Mouse (Mus musculus) liver, adult 2 months (tissue): Measurements from ENCODE around the gene 1700028J19Rik. TPM values are rescaled to one million over a fixed set of nuclear protein-coding genes. Genes with fewer than 3 reads are reported as not detected.
A peak's percentile ranks its signal among the peaks of the same experiment; 100 is the strongest.

Experiments
- DNase-seq: peaks from one replicate; pipeline ENCODE4 v3.0.0-alpha.2; 2011; ENCODE audit warnings: low read depth, low spot score; ENCODE audit errors: extremely low read depth
- H3K27ac ChIP-seq: fragments of 200-500 bp; replicated peaks from 2 replicates; pipeline ENCODE4 v1.5.1; 2012; ENCODE audit warnings: low read depth, mild to moderate bottlenecking, control low read depth, inconsistent platforms, low read length; ENCODE audit not compliant: insufficient read depth
- H3K27me3 ChIP-seq: fragments of 200-500 bp; 2 replicates; pipeline ENCODE4 v1.6.1; 2012; ENCODE audit warnings: mild to moderate bottlenecking, moderate library complexity, low read length, inconsistent platforms; ENCODE audit not compliant: control insufficient read depth, insufficient read depth
- H3K36me3 ChIP-seq: fragments of 200-500 bp; 2 replicates; pipeline ENCODE4 v1.6.1; 2012; ENCODE audit warnings: low read length, inconsistent platforms; ENCODE audit not compliant: control insufficient read depth, insufficient read depth
- H3K4me1 ChIP-seq: fragments of 200-500 bp; 2 replicates; pipeline ENCODE4 v1.6.1; 2011; ENCODE audit warnings: low read length; ENCODE audit not compliant: control insufficient read depth, insufficient read depth
- H3K4me3 ChIP-seq: fragments of 200-500 bp; 2 replicates; pipeline ENCODE4 v1.5.1; 2011; ENCODE audit warnings: low read depth, mild to moderate bottlenecking, control low read depth, low read length, moderate library complexity; ENCODE audit not compliant: insufficient read depth
- H3K79me2 ChIP-seq: fragments of 200-500 bp; 2 replicates; pipeline ENCODE4 v1.6.1; 2012; ENCODE audit warnings: inconsistent platforms, mild to moderate bottlenecking, low read length, moderate library complexity; ENCODE audit not compliant: control insufficient read depth, insufficient read depth
- H3K9ac ChIP-seq: fragments of 200-500 bp; 2 replicates; pipeline ENCODE4 v1.6.1; 2012; ENCODE audit warnings: low read depth, mild to moderate bottlenecking, control low read depth, inconsistent platforms, low read length
- CTCF ChIP-seq: fragments of 200-500 bp; IDR thresholded peaks from 2 replicates; pipeline ENCODE4 v1.5.1; 2011; ENCODE audit warnings: low read depth, low read length, control low read depth
- POLR2A ChIP-seq: fragments of 200-500 bp; IDR thresholded peaks from 2 replicates; pipeline ENCODE4 v1.6.1; 2011; ENCODE audit warnings: low read length, control low read depth; ENCODE audit not compliant: insufficient read depth; ENCODE audit errors: extremely low read depth
- WGBS: fragments of 180-500 bp; shearing (Covaris S2); methylation state at CpG from one replicate; pipeline ENCODE4 v1.1.7; 2018; 5-methylcytosine and 5-hydroxymethylcytosine counted together
- polyA plus RNA-seq: library from polyadenylated mRNA; depleted of rRNA; stranded (reverse); fragments of >200 nt; gene quantifications from 2 replicates; pipeline ENCODE4 v1.2.3, GENCODE M21; 2012
- total RNA-seq: library from RNA; depleted of rRNA; stranded (reverse); fragments of >200 nt; gene quantifications from 2 replicates; pipeline ENCODE4 v1.2.3, GENCODE M21; 2014

Gene 1700028J19Rik
- total and polyA plus RNA-seq, 2 experiments: 0.18 to 1.4 TPM

DNA sequence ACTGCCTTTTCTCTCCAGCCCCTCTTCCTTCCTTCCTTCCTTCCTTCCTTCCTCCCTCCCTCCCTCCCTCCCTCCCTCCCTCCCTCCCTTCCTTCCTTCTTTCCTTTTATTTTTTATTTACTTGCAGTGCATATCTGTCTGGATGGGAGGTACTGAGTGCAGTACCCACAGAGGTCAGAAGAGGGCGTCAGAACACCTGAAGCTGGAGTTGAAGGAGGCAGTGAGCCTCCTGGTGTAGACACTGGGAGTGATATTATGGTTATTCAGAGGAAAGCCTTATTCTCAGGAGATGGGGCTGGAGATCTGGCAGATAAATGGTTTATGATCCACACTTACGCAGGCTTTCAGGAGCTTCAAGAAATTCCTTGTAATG lies 30.7 kb upstream of the 1700028J19Rik start:
- Histone ChIP-seq H3K27me3 (no peaks in the 10 kb centered on the region), H3K79me2 (no peaks in the 10 kb centered on the region), H3K36me3 (no peaks in the 10 kb centered on the region), H3K4me3 (no peak overlapping the region), H3K9ac (no peak overlapping the region), H3K4me1 (no peaks in the 10 kb centered on the region), H3K27ac (no peak overlapping the region)
- DNase-seq: peak; percentile 32
- no peak for TF ChIP-seq POLR2A
- peak; percentile 53; the same call in 1 of the 2 replicates for TF ChIP-seq CTCF
- 48% methylated on average over 2 of the region's 2 CpGs for WGBS

- H3K79me2 ChIP-seq: no peaks in the 10 kb centered on the region
- 80% methylated on average over 10 of the region's 10 CpGs for WGBS
- H3K27me3 ChIP-seq: no peaks in the 10 kb centered on the region
- H3K9ac ChIP-seq: no peak overlapping the region
- H3K4me1 ChIP-seq: no peaks in the 10 kb centered on the region
- no peaks in the 10 kb centered on the region for H3K36me3 ChIP-seq
- H3K27ac ChIP-seq: no peak overlapping the region
- TF ChIP-seq CTCF (no peak), POLR2A (no peak)
- no peak for DNase-seq
- H3K4me3 ChIP-seq: no peak overlapping the region
These were observed 30.2 kb upstream of the 1700028J19Rik start for GRCm38 (mm10) chr7:44276461-44277249.

DNA sequence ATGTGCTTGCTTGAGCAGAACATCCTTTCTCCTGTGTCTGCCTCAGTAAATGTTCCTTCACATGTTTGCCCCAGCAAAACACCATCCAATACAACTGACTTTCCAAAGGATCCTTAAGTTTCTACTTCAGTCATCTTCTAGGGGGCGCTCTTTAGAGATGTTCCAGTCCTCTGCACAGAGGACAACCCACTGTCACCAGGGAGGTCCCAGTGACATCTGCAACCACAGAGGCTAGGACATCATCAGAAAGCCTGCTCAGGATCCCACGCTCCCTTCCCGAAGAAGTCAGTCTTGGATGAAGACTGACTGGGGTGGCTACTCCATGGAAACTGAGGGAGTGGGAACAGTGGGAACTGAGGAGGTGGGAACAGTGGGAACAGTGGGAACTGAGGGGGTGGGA lies 29.1 kb upstream of the 1700028J19Rik start:
- no peaks in the 10 kb centered on the region for H3K79me2 ChIP-seq
- H3K27ac ChIP-seq: no peak overlapping the region
- no peak for DNase-seq
- no peak overlapping the region for H3K4me3 ChIP-seq
- H3K4me1 ChIP-seq: no peaks in the 10 kb centered on the region
- no peaks in the 10 kb centered on the region for H3K36me3 ChIP-seq
- H3K9ac ChIP-seq: no peak overlapping the region
- 76% methylated on average over 3 of the region's 3 CpGs for WGBS
- TF ChIP-seq POLR2A: no peak
- TF ChIP-seq CTCF: no peak
- H3K27me3 ChIP-seq: no peaks in the 10 kb centered on the region

- H3K4me1 ChIP-seq: no peaks in the 10 kb centered on the region
- H3K9ac ChIP-seq: no peak overlapping the region
- 49% methylated on average over 11 of the region's 11 CpGs for WGBS
- no peaks in the 10 kb centered on the region for H3K27me3 ChIP-seq
- H3K27ac ChIP-seq: no peak overlapping the region
- H3K79me2 ChIP-seq: no peaks in the 10 kb centered on the region
- no peaks in the 10 kb centered on the region for H3K36me3 ChIP-seq
- H3K4me3 ChIP-seq: no peak overlapping the region
- no peak for DNase-seq
- TF ChIP-seq POLR2A (no peak), CTCF (no peak)
These were observed 27.6 kb upstream of the 1700028J19Rik start for GRCm38 (mm10) chr7:44274096-44274495.

DNA sequence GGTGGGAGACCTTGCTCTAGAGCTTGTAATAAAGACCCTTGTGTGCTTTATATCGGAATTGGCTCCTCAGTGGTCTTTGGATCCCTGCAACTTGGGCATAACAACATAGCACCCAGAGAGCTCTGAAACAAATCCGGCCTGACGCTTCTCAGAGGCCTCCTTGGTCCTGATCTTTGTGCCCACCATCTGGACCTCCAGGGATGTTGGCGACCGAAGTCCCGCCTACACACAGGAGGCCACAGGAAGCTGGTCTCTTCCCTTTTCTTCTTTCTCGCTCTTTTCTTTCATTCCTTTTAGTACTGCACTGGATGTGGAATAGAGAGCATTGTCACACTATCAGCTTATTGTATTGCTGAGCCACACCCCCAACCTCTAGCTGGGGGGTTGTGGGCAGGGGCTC lies 27.0 kb upstream of the 1700028J19Rik start:
- Histone ChIP-seq H3K9ac (no peak overlapping the region), H3K79me2 (no peaks in the 10 kb centered on the region), H3K4me3 (no peak overlapping the region), H3K27me3 (no peaks in the 10 kb centered on the region), H3K4me1 (no peaks in the 10 kb centered on the region), H3K36me3 (no peaks in the 10 kb centered on the region), H3K27ac (no peak overlapping the region)
- no peak for DNase-seq
- TF ChIP-seq CTCF (no peak), POLR2A (no peak)
- WGBS: 80% methylated on average over 7 of the region's 7 CpGs

- Histone ChIP-seq H3K36me3 (no peaks in the 10 kb centered on the region), H3K4me1 (no peaks in the 10 kb centered on the region), H3K4me3 (no peak overlapping the region), H3K27me3 (no peaks in the 10 kb centered on the region), H3K27ac (no peak overlapping the region), H3K9ac (no peak overlapping the region), H3K79me2 (no peaks in the 10 kb centered on the region)
- WGBS: 92% methylated on average over 7 of the region's 7 CpGs
- TF ChIP-seq POLR2A (no peak), CTCF (no peak)
- DNase-seq: no peak
These were observed 26.1 kb upstream of the 1700028J19Rik start for GRCm38 (mm10) chr7:44272546-44272945.
